Mouse (Mus musculus): ENCODE measurements around the gene Lnx1.

- TF ChIP-seq POLR2A (IDR thresholded peaks at IDR 0.05; ENCODE audit: borderline replicate concordance, low read depth, low read length) (no peak), CTCF (IDR thresholded peaks at IDR 0.05; ENCODE audit: low read depth, low read length) (no peak)
Measured at GRCm38 (mm10) chr5:74739435-74739834, 36.7 kb upstream of the Lnx1 start.

All from bone marrow macrophage, adult 2 months (primary cell).